Mouse (Mus musculus) bone marrow, adult 2 months (tissue): ENCODE measurements around the gene Ncbp1. TPM values are rescaled to one million over a fixed set of nuclear protein-coding genes. Genes with fewer than 3 reads are reported as not detected.

Experiments used
- H3K27ac ChIP-seq: fragments of 200-500 bp; 2 replicates; pipeline ENCODE4 v1.5.1; 2012; ENCODE audit warnings: low read depth, mild to moderate bottlenecking, control low read depth, inconsistent platforms, low read length; ENCODE audit not compliant: control insufficient read depth, poor library complexity, insufficient read depth
- H3K4me1 ChIP-seq: fragments of 200-500 bp; 2 replicates; pipeline ENCODE4 v1.6.1; 2011; ENCODE audit warnings: low read length; ENCODE audit not compliant: control insufficient read depth, insufficient read depth
- H3K4me3 ChIP-seq: fragments of 200-500 bp; replicated peaks from 2 replicates; pipeline ENCODE3; 2011; ENCODE audit warnings: mild to moderate bottlenecking, low read depth, low read length, control low read depth; ENCODE audit not compliant: control insufficient read depth
- CTCF ChIP-seq: fragments of 200-500 bp; IDR thresholded peaks from 2 replicates; pipeline ENCODE4 v1.5.1; 2011; ENCODE audit warnings: low read length, control low read depth; ENCODE audit not compliant: control insufficient read depth, insufficient read depth
- POLR2A ChIP-seq: fragments of 200-500 bp; IDR thresholded peaks from 2 replicates; pipeline ENCODE4 v1.6.1; 2011; ENCODE audit warnings: low read depth, mild to moderate bottlenecking, control low read depth, low read length, borderline replicate concordance; ENCODE audit not compliant: control insufficient read depth
- WGBS: fragments of 180-500 bp; shearing (Covaris S2); methylation state at CpG from one replicate; pipeline ENCODE4 v1.1.7; 2018; 5-methylcytosine and 5-hydroxymethylcytosine counted together
- polyA plus RNA-seq: library from polyadenylated mRNA; stranded (reverse); fragments of >200 nt; gene quantifications from 2 replicates; pipeline ENCODE4 v1.2.4, GENCODE M21; 2011; ENCODE audit warnings: low replicate concordance; ENCODE audit not compliant: missing spikeins, insufficient read depth, insufficient read length

Ncbp1 gene
- polyA plus RNA-seq: 39.9 and 40.9 TPM in 2 replicates

DNA sequence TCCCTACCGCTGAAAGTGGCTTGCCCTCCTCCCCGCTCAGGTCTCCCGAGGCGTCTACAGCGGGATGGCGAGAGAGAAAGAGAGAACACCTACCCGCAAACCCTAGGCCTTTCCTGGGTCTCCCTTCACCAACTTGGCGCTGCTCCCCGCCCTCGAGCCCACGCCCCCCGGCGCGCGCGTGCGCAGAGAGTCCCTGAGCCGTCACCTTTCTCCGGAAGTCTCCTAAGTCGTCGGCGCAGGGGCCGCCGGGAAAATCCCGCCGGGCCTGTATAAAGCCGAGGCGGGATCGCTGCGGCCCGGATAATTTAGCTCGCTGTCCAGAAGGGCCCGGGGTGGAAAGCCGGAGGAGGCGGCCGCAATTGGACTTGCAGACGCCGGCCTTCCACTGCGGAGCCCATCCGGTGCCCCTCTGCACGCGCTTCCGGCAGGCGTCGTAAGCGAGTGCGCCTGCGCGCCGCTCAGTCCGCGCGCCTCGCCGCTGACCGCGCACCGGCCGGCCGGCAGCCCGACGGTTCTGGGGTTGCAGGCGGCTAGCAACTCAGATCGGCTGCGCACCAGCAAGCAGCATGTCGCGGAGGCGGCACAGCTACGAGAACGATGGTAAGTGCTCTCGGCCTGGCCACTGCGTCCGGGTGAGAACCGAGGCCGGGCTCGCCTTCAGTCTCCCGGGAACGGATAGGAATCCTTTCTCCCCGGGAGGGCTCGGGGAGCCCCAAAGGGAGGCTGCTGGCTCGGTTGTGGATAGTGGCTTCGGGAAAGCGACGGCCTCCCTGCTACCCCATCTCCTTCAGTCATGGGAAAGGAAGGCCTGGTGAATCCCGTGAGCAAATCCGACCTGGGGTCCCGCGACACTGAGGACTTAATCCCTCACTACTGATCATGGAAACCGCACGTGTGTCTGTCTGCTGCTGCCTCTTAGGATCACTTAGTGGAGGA lies at the start of gene Ncbp1, which contains the start of gene Tstd2:
TSS of gene Ncbp1 (plus strand) at position 327 of the 936 bp plus-strand sequence.
TSS of gene Tstd2 (minus strand) at position 408 of the 936 bp plus-strand sequence.
- Histone ChIP-seq H3K27ac (peak within 1 kb of the TSS; percentile 97), H3K4me1 (no peaks in the 10 kb centered on the region; the same call in none of the 2 replicates), H3K4me3 (peak within 1 kb of the TSS; percentile 97)
- under 1% methylated on average over 90 of the region's 90 CpGs for WGBS
- TF ChIP-seq CTCF (no peak), POLR2A (peak; percentile 79; the same call in 1 of the 2 replicates)

DNA sequence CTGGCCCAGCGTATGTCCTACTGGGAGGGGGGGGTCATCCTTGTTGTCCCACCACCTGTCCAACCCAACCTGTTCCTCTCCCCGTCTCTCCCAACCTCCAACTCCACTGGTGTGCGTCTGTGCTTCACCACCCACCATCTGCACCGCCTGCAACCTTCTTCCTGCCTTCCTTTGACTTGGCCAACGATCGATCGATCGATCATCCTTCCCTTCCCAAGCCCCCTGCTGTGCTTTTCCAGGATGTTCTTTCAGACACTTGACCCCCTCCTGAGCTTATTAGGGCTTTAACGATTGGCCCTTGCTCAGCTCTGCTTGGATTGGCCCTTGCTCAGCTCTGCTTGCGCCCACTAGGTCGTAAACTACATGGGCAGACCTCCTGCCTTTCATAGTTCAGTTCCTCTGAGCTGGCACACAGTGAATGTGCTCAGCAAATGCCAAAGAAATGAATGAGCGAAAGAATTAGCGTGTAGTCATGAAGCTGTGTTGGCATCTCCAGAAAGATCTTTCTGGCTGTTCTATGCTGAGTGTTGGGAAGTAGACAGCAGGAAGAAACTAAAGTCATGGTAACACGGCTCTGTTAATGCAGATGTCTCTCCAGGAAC lies 48.8 kb upstream of the Ncbp1 start:
- Histone ChIP-seq H3K4me3 (no peak overlapping the region), H3K4me1 (no peaks in the 10 kb centered on the region), H3K27ac (no peak overlapping the region)
- no peak for TF ChIP-seq CTCF
- no peak for TF ChIP-seq POLR2A
- WGBS: 91% methylated on average over 14 of the region's 14 CpGs

- Histone ChIP-seq H3K27ac (no peak overlapping the region), H3K4me3 (no peak overlapping the region), H3K4me1 (no peaks in the 10 kb centered on the region)
- TF ChIP-seq CTCF (no peak), POLR2A (no peak)
- 67% methylated on average over 5 of the region's 5 CpGs for WGBS
Observed at GRCm38 (mm10) chr4:46092429-46093076, 45.9 kb upstream of the Ncbp1 start.

GRCm38 (mm10) chr4:46094916-46095825 lies 43.2 kb upstream of the Ncbp1 start:
- Histone ChIP-seq H3K4me1 (no peaks in the 10 kb centered on the region), H3K27ac (no peak overlapping the region), H3K4me3 (no peak overlapping the region)
- TF ChIP-seq POLR2A (no peak), CTCF (no peak)
- 52% methylated on average over 15 of the region's 15 CpGs for WGBS

DNA sequence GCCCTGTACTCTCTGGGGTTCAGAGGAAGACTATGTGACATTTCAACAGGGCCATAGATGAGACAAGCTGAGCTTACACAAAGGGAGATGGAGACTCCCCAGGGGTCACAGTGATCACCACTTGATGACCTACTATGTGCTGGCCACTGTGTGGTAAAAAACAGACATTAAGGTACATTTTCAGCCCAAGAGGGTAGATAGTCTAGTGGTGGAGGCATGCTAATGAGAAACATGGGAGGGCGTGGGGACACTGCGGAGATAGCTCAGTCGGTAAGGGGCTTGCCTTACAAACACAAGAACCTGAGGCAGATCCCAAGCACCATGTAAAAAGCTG lies 42.6 kb upstream of the Ncbp1 start:
- no peak for TF ChIP-seq CTCF
- no peak for TF ChIP-seq POLR2A
- WGBS: 93% methylated on average over 3 of the region's 3 CpGs
- no peaks in the 10 kb centered on the region for H3K4me1 ChIP-seq
- H3K27ac ChIP-seq: no peak overlapping the region
- H3K4me3 ChIP-seq: no peak overlapping the region

DNA sequence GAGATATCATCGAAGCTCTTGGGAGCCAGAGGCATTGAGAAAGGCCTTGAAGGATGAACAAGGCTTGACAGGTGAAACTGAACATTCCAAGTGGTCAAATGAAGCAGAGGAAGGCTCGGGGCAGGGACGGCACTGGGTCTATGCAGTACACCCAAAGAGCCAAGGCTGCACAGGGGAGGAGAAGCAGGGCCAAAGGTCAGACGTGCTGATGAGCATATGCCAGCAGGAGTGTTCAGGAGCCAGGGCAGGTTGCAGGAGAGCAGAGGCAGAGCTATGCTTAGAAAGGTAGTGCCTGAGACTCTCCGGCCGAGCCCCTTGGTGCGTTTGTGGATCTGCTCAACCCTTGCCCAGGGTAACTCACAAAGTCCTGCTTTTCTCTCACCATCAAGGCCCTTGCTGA lies 41.9 kb upstream of the Ncbp1 start:
- no peak overlapping the region for H3K27ac ChIP-seq
- no peaks in the 10 kb centered on the region for H3K4me1 ChIP-seq
- TF ChIP-seq CTCF (no peak), POLR2A (no peak)
- no peak overlapping the region for H3K4me3 ChIP-seq
- WGBS: 87% methylated on average over 7 of the region's 7 CpGs

DNA sequence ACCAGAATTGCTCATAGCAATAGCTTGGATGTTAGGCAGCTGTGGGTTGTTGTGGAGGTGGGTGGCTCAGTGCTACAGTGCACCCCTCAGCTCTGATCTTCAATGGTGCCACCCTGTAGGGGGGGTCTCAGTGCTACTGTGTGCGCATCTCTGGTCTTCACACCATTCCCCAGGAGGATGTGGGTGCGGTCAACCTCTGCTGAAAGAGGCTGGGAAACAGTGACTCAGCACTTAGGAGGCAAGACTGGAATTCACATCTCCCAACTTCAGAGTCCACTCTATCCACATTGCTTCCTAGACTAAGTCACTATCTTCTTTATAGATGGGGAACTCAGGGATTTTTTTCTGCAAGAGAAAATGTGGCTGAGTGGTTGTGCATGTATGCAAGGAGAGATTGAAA lies 40.8 kb upstream of the Ncbp1 start:
- Histone ChIP-seq H3K4me1 (no peaks in the 10 kb centered on the region), H3K27ac (no peak overlapping the region), H3K4me3 (no peak overlapping the region)
- 83% methylated on average over 2 of the region's 2 CpGs for WGBS
- no peak for TF ChIP-seq CTCF
- TF ChIP-seq POLR2A: no peak

DNA sequence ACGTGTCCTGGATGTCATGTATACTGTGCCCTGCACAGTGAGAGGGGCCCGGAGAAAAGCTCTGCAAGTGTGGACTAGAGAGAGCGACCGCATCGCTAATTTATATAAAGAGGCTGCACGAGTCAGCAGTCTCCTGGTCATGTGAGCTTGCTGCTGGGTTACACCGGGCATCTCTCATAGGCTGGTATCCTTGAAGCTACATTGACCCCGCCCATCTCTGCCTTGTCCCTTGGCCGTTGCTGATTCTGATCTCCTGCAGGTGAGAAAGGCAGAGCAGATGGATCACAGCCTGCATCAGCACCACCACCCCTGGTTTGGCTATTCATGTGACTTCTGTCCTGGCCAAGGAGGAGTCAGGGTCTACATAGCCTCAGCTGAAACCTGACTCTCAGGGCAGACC lies 39.3 kb upstream of the Ncbp1 start:
- 82% methylated on average over 9 of the region's 9 CpGs for WGBS
- H3K27ac ChIP-seq: no peak overlapping the region
- H3K4me3 ChIP-seq: no peak overlapping the region
- no peak for TF ChIP-seq POLR2A
- TF ChIP-seq CTCF: no peak
- no peaks in the 10 kb centered on the region for H3K4me1 ChIP-seq
